Mouse (Mus musculus): Measurements from ENCODE around the gene Gid8. TPM values are rescaled to one million over a fixed set of nuclear protein-coding genes. Genes with fewer than 3 reads are reported as not detected.

Gene Gid8
- polyA plus RNA-seq (2016; fragmentation: Nextera tagmentation; extraction: Ambion mirVana), result 44.6 and 50.3 TPM in 2 replicates

- WGBS, result under 1% methylated on average over 40 of the region's 43 CpGs
- DNase-seq (ENCODE audit: low spot score), result peak; percentile 99
- H3K36me3 ChIP-seq, result peaks cover 24% of the 10 kb centered on the region
Measured at GRCm38 (mm10) chr2:180709923-180710272, at the start of gene Gid8, which contains the start of gene Dido1. Gene Gid8 (plus strand): TSS chr2:180710117. Gene Dido1 (minus strand): TSS chr2:180709999.

GRCm38 (mm10) chr2:180660521-180660920 is 49.4 kb upstream of the Gid8 start:
- Histone ChIP-seq H3K4me3 (no peak overlapping the region), H3K9me3 (no peaks in the 10 kb centered on the region), H3K4me1 (peaks cover 12% of the 10 kb centered on the region), H3K36me3 (peaks cover 38% of the 10 kb centered on the region), H3K27ac (no peak overlapping the region), H3K27me3 (ENCODE audit: insufficient read depth, poor library complexity, severe bottlenecking) (0 out of 2 replicates have a peak, but pooled peaks cover 6% of the 10 kb centered on the region)
- DNase-seq (ENCODE audit: low spot score), result no peak
- 81% methylated on average over 5 of the region's 5 CpGs for WGBS

More at GRCm38 (mm10) chr2:180709923-180710272, at the start of gene Gid8, which contains the start of gene Dido1:
- Histone ChIP-seq H3K27ac (peak within 1 kb of the TSS; percentile 99), H3K4me3 (peak within 1 kb of the TSS; percentile 100), H3K27me3 (ENCODE audit: insufficient read depth, poor library complexity, severe bottlenecking) (no peaks in the 10 kb centered on the region), H3K4me1 (peaks cover 18% of the 10 kb centered on the region), H3K9me3 (no peaks in the 10 kb centered on the region)

GRCm38 (mm10) chr2:180662008-180662407 is 47.9 kb upstream of the Gid8 start:
- Histone ChIP-seq H3K9me3 (no peaks in the 10 kb centered on the region), H3K4me1 (peaks cover 12% of the 10 kb centered on the region), H3K27ac (no peak overlapping the region), H3K27me3 (ENCODE audit: insufficient read depth, poor library complexity, severe bottlenecking) (0 out of 2 replicates have a peak, but pooled peaks cover 6% of the 10 kb centered on the region), H3K4me3 (no peak overlapping the region), H3K36me3 (peaks cover 53% of the 10 kb centered on the region)
- 83% methylated on average over 4 of the region's 4 CpGs for WGBS
- DNase-seq (ENCODE audit: low spot score), result peak; percentile 56

- Histone ChIP-seq H3K9me3 (no peaks in the 10 kb centered on the region), H3K27ac (no peak overlapping the region), H3K4me3 (no peak overlapping the region), H3K4me1 (no peaks in the 10 kb centered on the region), H3K36me3 (peaks cover 54% of the 10 kb centered on the region), H3K27me3 (ENCODE audit: insufficient read depth, poor library complexity, severe bottlenecking) (no peaks in the 10 kb centered on the region)
- DNase-seq (ENCODE audit: low spot score), result no peak
- WGBS, result 88% methylated on average over 2 of the region's 2 CpGs
Measured at GRCm38 (mm10) chr2:180676706-180677105, 33.2 kb upstream of the Gid8 start.

GRCm38 (mm10) chr2:180678609-180679140 is 31.2 kb upstream of the Gid8 start:
- no peaks in the 10 kb centered on the region for H3K27me3 ChIP-seq (ENCODE audit: insufficient read depth, poor library complexity, severe bottlenecking)
- no peak overlapping the region for H3K4me3 ChIP-seq
- H3K9me3 ChIP-seq, result no peaks in the 10 kb centered on the region
- no peak overlapping the region for H3K27ac ChIP-seq
- DNase-seq (ENCODE audit: low spot score), result no peak
- 28% methylated on average over 4 of the region's 4 CpGs for WGBS
- peaks cover 54% of the 10 kb centered on the region for H3K36me3 ChIP-seq
- no peaks in the 10 kb centered on the region for H3K4me1 ChIP-seq

GRCm38 (mm10) chr2:180681225-180681624 is 28.7 kb upstream of the Gid8 start:
- H3K4me3 ChIP-seq, result no peak overlapping the region
- H3K9me3 ChIP-seq, result no peaks in the 10 kb centered on the region
- no peaks in the 10 kb centered on the region for H3K4me1 ChIP-seq
- DNase-seq (ENCODE audit: low spot score), result no peak
- no peaks in the 10 kb centered on the region for H3K27me3 ChIP-seq (ENCODE audit: insufficient read depth, poor library complexity, severe bottlenecking)
- no peak overlapping the region for H3K27ac ChIP-seq
- peaks cover 65% of the 10 kb centered on the region for H3K36me3 ChIP-seq
- 73% methylated on average over 2 of the region's 2 CpGs for WGBS

GRCm38 (mm10) chr2:180683524-180683923 is 26.4 kb upstream of the Gid8 start:
- Histone ChIP-seq H3K4me1 (no peaks in the 10 kb centered on the region), H3K4me3 (no peak overlapping the region), H3K27me3 (ENCODE audit: insufficient read depth, poor library complexity, severe bottlenecking) (no peaks in the 10 kb centered on the region), H3K27ac (no peak overlapping the region), H3K9me3 (no peaks in the 10 kb centered on the region), H3K36me3 (peaks cover 88% of the 10 kb centered on the region)
- DNase-seq (ENCODE audit: low spot score), result no peak
- WGBS, result 76% methylated on average over 2 of the region's 2 CpGs

- WGBS, result 79% methylated on average over 4 of the region's 4 CpGs
- H3K36me3 ChIP-seq, result peaks cover 93% of the 10 kb centered on the region
- H3K9me3 ChIP-seq, result no peaks in the 10 kb centered on the region
Measured at GRCm38 (mm10) chr2:180684031-180684430, 25.9 kb upstream of the Gid8 start.

GRCm38 (mm10) chr2:180689841-180690240 is 20.1 kb upstream of the Gid8 start:
- H3K36me3 ChIP-seq, result peaks cover 62% of the 10 kb centered on the region
- WGBS, result 89% methylated on average over 5 of the region's 5 CpGs

More at GRCm38 (mm10) chr2:180684031-180684430, 25.9 kb upstream of the Gid8 start:
- Histone ChIP-seq H3K4me1 (no peaks in the 10 kb centered on the region), H3K4me3 (no peak overlapping the region), H3K27ac (no peak overlapping the region), H3K27me3 (ENCODE audit: insufficient read depth, poor library complexity, severe bottlenecking) (no peaks in the 10 kb centered on the region)
- no peak for DNase-seq (ENCODE audit: low spot score)

GRCm38 (mm10) chr2:180692630-180693029 is 17.3 kb upstream of the Gid8 start:
- 5% methylated on average over 1 of the region's 1 CpGs for whole genome bisulfite sequencing
- Histone ChIP-seq H3K27ac (0 out of 2 replicates have a peak overlapping the region, but pooled peaks have one; percentile 7), H3K36me3 (peaks cover 35% of the 10 kb centered on the region), H3K27me3 (ENCODE audit: insufficient read depth, poor library complexity, severe bottlenecking) (no peaks in the 10 kb centered on the region), H3K4me3 (0 out of 2 replicates have a peak overlapping the region, but pooled peaks have one; percentile 1), H3K9me3 (no peaks in the 10 kb centered on the region), H3K4me1 (peaks cover 8% of the 10 kb centered on the region; the same call in 1 of the 2 replicates)
- no peak for DNase-seq (ENCODE audit: low spot score)

More at GRCm38 (mm10) chr2:180689841-180690240, 20.1 kb upstream of the Gid8 start:
- Histone ChIP-seq H3K4me3 (no peak overlapping the region), H3K9me3 (no peaks in the 10 kb centered on the region), H3K27me3 (ENCODE audit: insufficient read depth, poor library complexity, severe bottlenecking) (no peaks in the 10 kb centered on the region), H3K27ac (no peak overlapping the region), H3K4me1 (peaks cover 8% of the 10 kb centered on the region; the same call in 1 of the 2 replicates)
- no peak for DNase-seq (ENCODE audit: low spot score)

- WGBS, result 84% methylated on average over 2 of the region's 2 CpGs
- H3K27ac ChIP-seq, result no peak overlapping the region
- peaks cover 17% of the 10 kb centered on the region for H3K4me1 ChIP-seq
- no peaks in the 10 kb centered on the region for H3K27me3 ChIP-seq (ENCODE audit: insufficient read depth, poor library complexity, severe bottlenecking)
- H3K9me3 ChIP-seq, result no peaks in the 10 kb centered on the region
- H3K36me3 ChIP-seq, result peaks cover 9% of the 10 kb centered on the region
- DNase-seq (ENCODE audit: low spot score), result no peak
- H3K4me3 ChIP-seq, result no peak overlapping the region
Measured at GRCm38 (mm10) chr2:180695176-180695575, 14.7 kb upstream of the Gid8 start.

- H3K36me3 ChIP-seq, result 0 out of 2 replicates have a peak, but pooled peaks cover 1% of the 10 kb centered on the region
- peak overlapping the region; percentile 99; the same call in 1 of the 2 replicates for H3K27ac ChIP-seq
- H3K9me3 ChIP-seq, result no peaks in the 10 kb centered on the region
- WGBS, result 76% methylated on average over 5 of the region's 5 CpGs
- H3K27me3 ChIP-seq (ENCODE audit: insufficient read depth, poor library complexity, severe bottlenecking), result no peaks in the 10 kb centered on the region
- no peak for DNase-seq (ENCODE audit: low spot score)
- H3K4me1 ChIP-seq, result peaks cover 29% of the 10 kb centered on the region
- peak overlapping the region; percentile 91 for H3K4me3 ChIP-seq
Measured at GRCm38 (mm10) chr2:180700457-180700856, 9.5 kb upstream of the Gid8 start.

- Histone ChIP-seq H3K4me1 (peaks cover 29% of the 10 kb centered on the region), H3K9me3 (no peaks in the 10 kb centered on the region), H3K36me3 (0 out of 2 replicates have a peak, but pooled peaks cover 6% of the 10 kb centered on the region), H3K27ac (peak overlapping the region; percentile 99), H3K4me3 (peak overlapping the region; percentile 91), H3K27me3 (ENCODE audit: insufficient read depth, poor library complexity, severe bottlenecking) (no peaks in the 10 kb centered on the region)
- 5% methylated on average over 26 of the region's 26 CpGs for WGBS
- peak; percentile 80 for DNase-seq (ENCODE audit: low spot score)
Measured at GRCm38 (mm10) chr2:180701053-180701766, 8.7 kb upstream of the Gid8 start.
